Mouse (Mus musculus) layer of hippocampus, postnatal 14 days (tissue): ENCODE results near the gene Gap43. TPM values are rescaled to one million over a fixed set of nuclear protein-coding genes. Genes with fewer than 3 reads are reported as not detected.

Experiments
- microRNA-seq, 2 experiments: library from miRNA; unstranded; fragments of <30 nt; microRNA quantifications; one replicate each; pipeline ENCODE4 v1.2.0; 2021
- total RNA-seq, 2 experiments: library from RNA; stranded (reverse); gene quantifications; 2 replicates each; pipeline ENCODE4 v1.2.3; 2021

Gap43 gene
- total RNA-seq, 2 experiments from 2014 or later = 432 to 438 TPM

Small RNA genes lying within 50 kb of the gene (microRNA-seq; reads per million reads assigned to microRNA genes)
- 143 to 205 reads per million in 2 experiments for gene Mir6540
